Mouse (Mus musculus) ovary, postnatal 14 days (tissue): ENCODE measurements around the gene Pip5k1b.

Experiments used
- DNase-seq: peaks from one replicate; pipeline ENCODE4 v3.0.0; 2022; ENCODE audit warnings: low spot score

Gene Pip5k1b

DNA sequence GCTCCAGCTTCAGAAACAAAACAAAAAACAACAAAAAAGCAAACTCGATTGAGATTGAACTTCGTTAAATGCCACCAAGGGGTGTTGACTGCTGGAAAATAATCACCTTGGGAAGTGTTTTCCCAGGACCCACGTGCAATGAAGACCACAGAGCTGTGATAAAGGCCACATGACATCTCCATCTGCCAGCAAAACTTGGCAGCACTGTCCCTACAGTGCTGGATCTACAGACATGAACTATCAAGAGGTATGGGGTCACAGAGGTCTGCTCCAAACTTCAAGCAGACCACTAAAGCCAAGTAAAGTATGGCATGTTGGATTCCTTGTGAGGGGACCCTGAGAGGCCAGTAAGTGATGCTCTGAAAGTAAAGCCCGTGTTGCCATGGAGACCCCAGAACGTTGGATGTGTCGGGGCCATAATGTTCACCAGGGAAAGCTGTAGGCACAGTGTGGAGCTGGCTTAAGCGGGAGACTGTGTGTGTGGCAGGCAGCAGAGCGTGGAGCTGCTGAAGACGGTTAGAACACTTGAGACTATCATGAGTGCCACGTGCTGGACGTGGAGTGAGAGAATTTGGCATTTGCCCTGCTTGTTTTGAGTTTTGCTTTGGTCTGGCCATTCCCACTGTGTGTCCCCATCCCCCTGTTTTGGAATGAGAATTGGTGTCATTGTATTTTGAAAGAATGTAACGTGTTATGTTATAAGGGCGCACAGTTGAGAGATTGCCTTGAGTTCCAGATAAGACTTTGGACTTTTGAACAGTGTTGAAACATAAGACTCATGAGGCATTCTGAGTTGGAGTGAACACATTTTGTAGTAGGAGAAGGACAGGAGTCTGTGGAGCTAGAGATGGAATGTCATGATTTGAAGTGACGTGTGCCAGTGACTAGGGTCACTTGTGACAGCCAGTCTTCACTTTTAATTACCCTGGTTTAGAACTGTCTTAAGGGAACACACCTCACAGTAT is 12.0 kb downstream of the Pip5k1b start:
- no peak for DNase-seq

DNA sequence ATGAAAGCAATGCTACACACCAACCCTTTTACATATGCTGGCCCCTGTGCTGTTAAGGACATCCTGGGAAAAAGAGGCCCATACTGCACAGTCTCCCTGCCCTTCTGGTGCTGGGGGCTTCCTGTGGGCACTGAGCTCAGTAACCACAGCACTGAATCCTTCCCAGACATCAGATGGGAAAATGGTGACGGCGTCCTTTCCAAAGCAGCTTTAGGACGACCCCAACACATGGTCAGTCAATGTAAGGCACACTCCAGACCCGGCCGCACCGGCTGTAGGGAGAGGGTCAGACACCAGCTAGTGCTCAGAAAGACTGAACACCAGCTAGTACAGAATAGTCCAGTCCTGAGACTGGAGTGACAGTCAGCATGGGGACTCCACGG is 13.4 kb downstream of the Pip5k1b start:
- DNase-seq, result no peak

DNA sequence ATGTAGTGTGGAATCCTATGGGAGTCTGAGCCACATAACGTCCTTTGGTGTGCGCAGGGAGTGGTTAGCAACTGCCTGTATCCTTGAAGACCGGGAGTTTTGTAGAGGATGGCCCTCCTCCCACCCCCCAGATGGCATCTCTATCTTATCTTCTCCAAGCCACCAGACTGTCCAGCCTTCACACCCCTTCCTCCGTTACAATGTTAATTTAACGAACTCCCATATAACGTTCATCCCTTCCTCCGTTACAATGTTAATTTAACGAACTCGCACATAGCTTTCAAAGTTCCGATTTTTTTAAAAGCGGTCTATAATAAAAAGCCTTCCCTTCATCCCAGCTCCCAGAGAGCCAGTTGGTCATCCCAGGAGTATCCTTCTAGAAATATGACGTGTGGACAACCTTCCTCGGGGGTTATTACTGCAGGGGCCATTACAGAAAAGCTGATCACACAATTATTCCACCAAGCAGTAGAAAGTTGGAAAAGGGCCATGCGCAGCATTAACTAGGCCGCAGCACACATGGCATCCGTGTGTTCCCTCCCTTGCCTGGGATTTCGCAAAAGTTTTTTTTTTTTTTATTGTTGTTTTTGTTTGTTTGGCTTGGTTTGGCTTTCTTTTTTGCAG is 13.9 kb downstream of the Pip5k1b start:
- DNase-seq, result no peak

DNA sequence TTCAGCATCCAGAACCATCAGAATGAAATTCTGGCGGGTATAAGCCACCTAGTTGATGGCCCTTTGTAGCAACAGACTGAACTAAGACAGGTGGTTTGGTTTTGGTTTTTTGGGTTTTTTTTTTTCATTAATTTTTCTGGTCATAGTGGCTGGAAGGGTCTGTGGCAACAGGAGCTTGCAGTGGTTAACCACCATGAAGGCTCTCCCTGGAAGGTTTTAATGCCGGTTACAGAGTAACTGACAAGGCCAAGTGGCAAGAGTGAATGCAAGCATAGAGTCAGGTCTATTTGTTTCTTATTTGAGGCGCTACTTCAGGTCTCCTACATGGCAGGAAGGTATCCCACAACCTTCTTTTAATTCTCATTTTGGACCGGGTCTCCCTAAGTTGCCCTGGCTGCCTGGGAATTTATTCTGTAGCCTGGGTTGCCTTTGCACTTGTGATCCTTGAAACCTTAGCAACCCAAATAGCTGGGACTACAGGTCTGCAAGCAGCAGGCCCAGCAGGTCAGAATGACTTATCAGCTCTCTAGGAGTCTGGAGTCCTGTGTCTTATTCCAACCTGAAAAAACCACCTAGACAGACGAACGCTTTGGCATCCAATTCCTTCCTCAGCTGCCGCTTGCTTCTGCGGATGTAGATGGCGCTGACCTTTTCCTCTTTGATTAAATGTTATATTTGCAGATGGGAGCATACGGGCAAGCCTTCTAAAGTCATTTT is 14.6 kb downstream of the Pip5k1b start:
- DNase-seq, result no peak

DNA sequence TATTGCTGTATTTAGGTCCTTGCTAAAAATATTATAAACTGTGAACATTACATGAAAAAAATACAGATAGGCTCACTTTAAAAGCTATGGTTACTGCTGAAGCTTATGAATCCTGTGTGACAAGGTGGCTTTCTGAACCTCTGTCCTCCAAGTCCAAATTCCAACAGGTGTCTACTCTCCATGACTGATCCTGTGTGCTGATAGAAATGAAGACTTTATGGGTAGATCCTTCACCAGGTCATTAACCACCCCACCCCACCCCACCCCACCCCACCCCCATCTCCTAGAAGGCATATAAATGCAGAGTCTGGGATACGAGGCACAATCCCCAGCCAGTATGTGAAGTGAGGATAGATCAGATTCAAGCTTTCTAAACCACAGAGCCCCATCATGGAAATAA is 16.6 kb downstream of the Pip5k1b start:
- no peak for DNase-seq

DNA sequence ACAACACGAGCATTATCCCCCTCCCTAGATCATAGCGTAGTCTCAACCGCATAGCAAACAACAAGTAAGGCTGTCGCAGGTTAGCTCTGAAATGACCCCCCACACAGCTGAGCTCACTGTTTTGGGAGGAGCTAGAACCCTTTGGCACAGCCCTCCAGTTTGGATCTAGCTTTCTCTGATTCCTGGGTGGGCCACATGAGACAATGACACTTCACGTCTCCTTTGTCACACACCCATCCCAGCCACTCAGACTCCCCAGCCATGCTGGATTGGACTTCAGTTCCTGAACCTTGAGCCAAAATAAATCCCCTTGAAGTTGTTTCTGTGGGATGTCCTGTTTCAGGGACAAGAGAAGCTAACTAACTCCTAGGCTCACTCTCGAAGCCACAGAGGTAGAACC is 17.5 kb downstream of the Pip5k1b start:
- DNase-seq, result no peak

DNA sequence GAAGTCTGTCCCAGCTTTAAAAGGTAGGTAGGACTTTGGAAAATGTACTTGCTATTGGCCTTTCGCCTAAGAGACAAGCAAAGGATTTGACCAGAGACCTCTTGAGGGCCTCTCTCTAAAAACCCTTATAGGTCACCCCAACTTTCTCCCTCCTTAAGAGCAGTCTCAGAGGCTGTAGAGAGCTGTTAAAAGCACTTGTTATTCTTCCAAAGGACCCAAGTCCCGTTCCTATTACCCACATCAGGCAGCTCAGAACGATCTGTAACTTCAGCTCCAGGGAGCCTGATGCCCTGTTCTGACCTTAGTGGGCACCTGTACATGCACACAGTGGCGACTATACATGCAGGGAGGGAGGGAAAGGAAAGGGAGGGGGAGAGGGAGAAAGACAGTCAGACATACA is 18.0 kb downstream of the Pip5k1b start:
- no peak for DNase-seq

DNA sequence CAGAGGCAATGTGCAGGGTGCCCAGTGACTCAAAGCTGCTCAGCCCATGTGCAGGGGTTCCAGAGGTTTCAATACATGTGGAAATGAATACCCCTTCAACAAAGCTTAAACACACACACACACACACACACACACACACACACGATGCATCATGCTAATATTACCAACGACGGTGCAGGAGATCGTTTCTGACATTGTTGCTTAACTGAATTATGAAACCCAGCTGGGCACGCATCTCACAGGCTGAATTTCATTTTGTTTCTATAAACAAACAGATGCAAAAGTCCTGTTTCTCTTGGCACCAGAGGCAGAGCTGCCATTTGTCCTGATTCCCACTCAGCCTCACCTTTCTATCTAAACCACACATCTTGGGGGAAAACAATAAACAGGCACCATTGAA is 18.8 kb downstream of the Pip5k1b start:
- no peak for DNase-seq

DNA sequence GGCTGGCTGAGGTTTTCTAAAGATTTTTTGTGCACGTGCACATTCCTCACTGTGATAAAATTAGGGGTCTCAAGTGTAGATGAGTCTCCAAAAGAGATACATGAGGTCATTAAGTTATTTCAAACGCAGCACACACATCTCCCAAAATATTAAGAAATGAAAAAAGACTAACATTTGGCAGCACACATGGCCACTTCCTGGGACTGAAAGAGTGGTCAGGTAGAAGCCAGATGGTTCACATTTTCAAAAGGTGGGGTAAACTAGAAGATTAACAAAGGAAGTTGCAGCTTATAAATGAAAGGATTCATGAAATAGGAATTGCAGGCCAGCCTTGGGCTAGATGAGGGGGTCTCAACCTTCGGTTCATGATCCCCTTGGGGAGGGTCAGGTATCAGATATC is 19.4 kb downstream of the Pip5k1b start:
- DNase-seq, result no peak

DNA sequence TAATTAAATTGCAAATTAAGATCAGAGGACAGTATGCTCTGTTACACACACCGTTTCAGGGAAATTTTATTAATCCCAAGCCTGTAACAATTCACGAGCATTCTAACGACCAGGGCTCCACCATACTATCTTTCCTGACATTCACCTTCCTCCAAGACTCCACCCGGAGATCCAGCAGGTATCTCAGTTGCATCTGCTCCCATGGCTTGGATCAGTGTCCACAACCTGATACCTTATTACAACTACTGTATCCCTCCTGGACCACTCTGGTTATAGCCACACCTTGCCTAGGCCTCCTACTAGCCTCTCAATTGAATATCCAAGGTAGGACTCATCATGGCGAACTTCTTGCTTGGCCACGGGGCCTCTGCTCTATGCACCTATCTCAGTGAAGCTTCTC is 20.5 kb downstream of the Pip5k1b start:
- no peak for DNase-seq

DNA sequence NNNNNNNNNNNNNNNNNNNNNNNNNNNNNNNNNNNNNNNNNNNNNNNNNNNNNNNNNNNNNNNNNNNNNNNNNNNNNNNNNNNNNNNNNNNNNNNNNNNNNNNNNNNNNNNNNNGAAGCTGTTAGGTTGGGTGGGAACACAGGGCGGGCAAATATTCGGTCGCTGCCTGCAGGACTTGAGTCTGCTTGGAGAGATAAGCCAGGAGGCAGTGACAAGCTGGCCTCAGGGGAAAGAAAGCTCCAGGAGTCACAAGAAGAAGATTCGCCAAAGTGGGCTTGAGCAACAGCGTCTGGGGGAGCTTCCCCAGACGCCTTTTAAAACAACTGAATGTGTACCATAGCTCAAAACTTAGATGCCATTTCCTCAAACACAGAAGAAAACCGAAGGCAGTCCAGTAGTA is 20.9 kb downstream of the Pip5k1b start:
- no peak for DNase-seq

DNA sequence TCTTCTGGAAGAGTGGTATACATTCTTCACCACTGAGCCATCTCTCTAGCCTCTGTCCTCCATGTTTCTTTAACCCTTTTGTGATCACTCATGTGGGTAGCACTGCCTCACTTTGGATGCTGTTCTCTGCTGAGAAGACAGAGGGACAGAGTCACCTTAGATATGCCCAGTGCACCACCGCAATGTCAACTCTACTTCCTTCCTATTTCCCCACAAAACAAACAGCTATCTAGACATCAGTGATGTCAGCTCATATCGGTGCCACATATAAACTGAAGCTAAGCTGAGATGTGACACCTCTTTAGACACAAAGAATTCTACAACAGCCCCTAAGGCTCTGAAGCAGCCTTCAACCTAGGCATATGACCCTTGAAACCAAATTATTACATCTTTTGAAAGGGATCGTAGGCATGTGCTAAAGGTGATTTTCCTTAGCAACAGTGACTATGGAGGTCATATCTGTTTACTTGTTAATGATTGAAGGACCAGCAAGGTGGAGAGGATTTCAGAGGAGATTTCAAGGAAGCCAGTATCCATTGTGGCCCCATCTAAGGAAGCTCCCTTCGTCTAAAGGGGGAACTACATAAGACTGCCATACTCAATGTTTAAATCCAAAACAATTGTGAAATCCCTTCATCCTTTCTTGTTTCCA is 26.6 kb downstream of the Pip5k1b start:
- no peak for DNase-seq

DNA sequence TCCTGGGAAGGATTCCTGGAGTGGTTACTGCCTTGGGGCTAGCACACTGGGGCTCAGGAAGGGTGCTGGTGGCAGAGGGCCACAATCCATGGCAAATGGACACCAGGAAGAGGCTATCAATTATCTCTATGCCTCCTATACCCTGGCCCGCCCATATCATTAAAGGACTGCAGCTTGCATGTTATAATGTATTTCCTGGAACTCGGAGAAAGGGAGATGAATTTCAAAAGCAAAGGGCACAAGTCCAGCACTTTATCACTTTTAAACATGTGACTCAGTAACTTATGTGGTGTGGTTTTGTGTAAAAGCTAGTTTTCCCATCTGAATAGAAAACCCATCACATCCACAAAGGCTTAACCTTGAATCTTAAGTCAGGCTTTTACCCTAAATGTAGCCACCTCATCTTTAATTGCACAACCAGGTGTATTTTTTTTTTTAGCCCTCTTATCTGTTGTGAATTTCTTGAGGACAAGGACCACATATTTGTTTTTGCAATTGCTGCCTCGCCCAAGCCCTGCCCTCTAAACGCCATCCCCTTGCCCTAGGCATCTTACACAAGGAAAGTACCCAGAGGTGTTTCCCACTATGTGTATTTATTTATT is 27.4 kb downstream of the Pip5k1b start:
- no peak for DNase-seq

DNA sequence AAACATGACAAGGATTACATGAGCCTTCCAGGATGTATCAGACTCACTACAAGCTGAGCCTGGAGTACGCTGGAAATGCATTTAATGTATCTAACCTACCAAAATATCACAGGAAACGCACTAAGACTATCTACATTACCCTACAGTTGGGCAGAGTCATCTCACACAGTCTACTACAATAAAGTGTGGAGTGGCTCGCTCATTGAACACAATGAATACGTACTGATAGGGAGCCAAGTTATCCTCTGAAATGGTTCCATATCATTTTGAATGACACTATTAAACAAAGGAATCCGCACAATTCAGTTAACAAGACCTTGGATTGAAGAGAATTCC is 28.1 kb downstream of the Pip5k1b start:
- DNase-seq, result no peak

DNA sequence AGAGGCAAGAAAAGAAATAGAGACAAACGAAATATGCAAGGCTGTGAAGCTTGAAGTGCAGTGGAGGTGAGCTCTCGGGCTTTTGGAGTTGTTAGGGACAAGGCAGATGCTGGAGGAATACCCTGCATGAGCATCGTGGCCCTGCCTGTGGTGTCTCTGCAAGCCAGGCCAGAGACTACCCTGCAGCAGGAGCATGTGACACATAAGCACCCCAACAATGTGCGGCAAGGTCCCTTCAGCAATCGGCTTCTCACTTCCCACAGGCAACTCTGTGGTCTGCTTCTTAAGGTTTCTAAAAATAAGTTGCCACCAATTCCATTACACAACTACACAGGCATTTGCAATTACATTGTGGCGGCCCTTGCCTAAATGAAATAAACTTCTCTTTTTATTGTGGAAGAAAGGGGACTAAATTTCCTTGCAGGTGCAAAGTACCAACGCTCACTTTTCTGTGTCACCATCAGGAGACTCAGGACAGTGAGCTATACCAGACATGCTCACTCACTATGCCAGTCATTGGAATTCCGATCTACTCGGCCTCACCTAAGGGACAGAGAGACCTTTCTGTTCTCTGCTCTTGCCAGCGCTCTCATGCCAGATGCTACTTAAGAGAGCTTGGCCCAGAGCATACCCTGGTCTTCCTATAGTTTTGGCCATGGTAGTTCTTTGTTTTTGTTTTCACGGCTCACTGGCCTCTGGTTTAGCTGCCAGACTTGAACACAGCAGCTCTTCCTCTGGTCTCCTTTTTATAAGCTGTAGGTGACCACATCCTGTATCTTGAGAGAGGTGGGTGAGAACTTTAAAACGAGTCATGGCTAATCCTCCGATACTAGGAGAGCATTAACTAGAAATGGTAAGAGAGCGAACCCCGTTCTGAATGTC is 28.7 kb downstream of the Pip5k1b start:
- no peak for DNase-seq

DNA sequence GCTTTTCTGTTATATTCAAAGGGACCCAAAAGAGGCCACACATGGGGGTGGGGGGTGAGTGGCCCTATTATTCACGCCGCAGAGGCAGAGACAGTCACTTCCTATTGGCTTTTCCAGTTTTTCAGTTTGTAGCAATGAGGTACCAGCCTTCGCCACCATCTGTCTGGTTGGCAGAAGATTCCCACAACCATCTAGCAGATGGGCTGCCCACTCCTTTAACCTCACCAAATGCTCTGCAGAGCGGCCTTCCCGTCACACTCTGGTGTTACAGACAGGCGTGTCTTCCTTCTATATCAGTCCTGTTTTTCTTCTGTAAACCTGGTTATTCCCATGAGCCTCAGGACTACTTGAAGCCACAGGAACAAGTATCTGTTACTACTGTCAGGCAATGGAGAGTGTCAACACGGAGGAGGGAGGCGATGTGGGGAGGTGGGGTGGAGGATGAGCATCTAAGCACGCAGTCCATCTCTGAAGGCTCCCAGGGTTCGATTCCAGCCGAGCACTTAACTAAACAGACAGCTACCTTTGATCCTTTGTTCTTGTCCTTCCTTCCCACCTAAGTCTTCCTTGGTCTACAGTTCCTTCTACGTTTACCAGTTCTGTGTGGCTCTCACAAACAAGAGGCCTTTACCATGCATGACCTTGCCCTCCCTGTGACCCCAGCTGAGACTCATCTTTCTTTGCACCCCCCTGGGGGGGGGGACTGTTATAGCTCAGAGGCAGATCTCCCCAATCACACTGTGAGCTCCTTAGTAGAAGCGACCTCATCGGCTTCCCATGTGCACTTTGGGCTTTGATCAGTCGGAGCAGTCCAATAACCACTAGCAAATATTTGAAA is 32.0 kb downstream of the Pip5k1b start:
- no peak for DNase-seq

DNA sequence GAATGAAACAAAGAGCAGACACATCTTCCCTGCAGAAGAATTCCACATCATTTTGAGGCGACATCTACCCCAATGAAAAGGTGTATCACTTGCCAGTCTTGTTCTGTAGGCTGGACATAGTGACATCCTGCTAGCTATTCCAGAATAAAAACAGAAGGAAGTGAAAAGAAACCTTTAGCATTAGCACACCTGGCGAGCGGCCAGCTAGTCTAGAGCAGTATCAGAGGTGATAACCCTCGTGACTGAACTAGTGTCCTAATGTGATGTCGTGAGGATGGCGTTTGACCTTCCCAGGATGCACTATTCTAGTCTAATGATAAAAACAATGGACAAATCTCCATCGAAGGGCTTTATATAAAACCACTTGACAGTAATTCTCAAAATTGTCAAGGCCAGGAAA is 33.7 kb downstream of the Pip5k1b start:
- DNase-seq, result no peak

DNA sequence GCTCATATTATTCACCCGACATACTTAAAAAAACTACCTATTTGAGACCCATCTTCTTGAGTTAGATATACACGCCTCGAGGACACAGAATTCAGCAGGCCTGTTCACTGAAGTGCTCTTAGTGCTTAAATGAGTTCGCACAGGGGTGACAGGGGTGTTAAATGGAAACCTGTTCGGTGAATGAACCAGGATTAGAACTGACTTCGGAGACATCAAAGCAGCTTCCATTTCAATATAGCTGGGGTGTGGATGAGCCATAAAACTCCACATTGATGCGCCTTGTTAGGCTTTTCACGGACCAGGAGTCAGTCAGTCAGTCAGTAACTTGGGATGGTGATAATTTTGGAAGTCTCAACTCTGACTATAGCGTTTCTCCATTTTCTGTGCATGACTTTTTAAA is 34.5 kb downstream of the Pip5k1b start:
- no peak for DNase-seq

DNA sequence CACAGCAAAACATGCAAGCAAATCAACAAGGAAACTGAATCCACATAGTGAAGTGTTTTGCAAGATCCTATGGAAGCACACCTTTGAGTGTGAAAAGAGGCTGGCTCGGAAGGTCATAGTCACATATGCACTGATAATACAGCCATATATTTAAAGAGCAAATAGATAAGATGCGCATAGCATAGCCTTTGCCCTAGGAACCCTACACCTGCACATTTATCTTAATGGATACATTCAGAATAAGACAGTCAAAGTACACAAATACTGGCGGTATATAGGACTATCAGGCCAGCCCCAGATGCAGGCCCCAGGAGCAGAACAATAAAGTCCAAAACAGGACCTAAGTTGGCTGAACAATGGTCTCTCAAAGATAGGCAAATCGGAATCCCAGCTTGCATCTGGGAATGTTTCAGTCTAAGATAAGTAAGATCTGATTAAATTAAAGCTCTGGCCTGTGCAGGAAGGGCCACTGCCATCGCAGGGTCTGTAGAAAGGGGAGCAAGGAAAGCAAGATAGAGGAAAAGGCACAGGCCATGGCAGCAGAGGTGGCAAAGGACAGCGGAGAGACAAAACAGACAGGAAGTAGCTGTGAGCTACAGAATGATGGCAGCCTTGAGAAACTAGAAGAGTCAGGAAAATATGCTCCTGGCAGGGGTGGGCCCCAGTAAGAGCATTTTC is 35.8 kb downstream of the Pip5k1b start:
- no peak for DNase-seq

DNA sequence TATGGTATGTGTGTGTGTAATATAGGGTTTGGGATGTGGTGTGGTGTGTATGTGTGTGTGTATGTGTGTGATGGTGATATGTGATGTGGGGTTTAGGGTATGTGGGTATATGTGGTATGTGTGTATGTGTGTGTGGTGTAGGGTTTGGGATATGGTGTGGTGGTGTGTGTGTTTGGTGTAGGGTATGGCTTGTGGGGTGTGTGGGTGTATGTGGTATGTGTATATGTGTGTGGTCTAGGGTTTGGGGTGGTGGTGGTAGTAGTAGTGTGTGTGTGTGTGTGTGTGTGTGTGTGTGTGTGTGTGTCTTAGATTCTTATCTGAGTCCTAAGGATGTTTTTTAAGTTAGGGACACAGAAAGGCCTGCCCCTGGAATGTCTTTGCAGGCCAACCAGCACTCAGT is 37.3 kb downstream of the Pip5k1b start:
- no peak for DNase-seq
